Mouse (Mus musculus) bone marrow macrophage, adult 2 months (primary cell): ENCODE measurements around the gene Nr4a1.

ENCODE experiments used
- CTCF ChIP-seq: IDR thresholded peaks from 2 replicates; pipeline ENCODE4 v1.5.1; 2012; ENCODE audit warnings: low read depth, mild to moderate bottlenecking, low read length, moderate library complexity
- POLR2A ChIP-seq: IDR thresholded peaks from 2 replicates; pipeline ENCODE4 v1.6.1; 2012; ENCODE audit warnings: mild to moderate bottlenecking, low read depth, low read length, borderline replicate concordance

DNA sequence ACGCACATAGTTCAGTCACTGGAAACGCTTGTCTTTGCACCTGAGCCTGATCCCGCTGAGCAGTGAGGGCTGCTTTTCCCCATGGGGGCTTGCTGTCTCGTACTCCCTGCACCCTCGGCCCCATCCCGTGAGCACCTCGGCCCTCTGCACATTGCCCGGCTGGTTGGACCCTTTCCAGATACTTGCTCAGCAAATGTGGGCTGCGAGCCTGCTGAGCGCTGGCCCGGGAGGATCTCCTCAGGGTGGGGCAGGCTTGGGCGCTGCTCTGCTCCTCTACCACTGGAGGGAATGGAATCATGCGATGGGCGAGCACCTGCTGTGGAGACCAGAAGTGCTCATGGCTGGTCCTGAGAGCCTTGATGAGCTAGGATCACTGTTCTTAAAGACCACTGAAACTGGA lies 41.6 kb upstream of the Nr4a1 start:
- TF ChIP-seq CTCF (no peak), POLR2A (no peak)
